Mouse (Mus musculus) CD4-positive, CD25-positive, alpha-beta regulatory T cell, adult 2 months (primary cell): ENCODE results near the gene Gpx4.
"Not testable (repeated sequence)": the region's sequence is repeated elsewhere in the genome, so short reads cannot be mapped to it uniquely, and the experiment has no call there.

ENCODE experiments used
- DNase-seq: peaks from one replicate; pipeline ENCODE4 v3.0.0-alpha.2; 2012; ENCODE audit warnings: low read depth, low spot score

Gene Gpx4

GRCm38 (mm10) chr10:80023758-80024157, 23.2 kb upstream of the Gpx4 start:
- DNase-seq: peak; percentile 77

GRCm38 (mm10) chr10:80024229-80025043, 22.5 kb upstream of the Gpx4 start:
- peak; percentile 89 for DNase-seq

GRCm38 (mm10) chr10:80025044-80025347, 22.0 kb upstream of the Gpx4 start:
- DNase-seq: no peak

GRCm38 (mm10) chr10:80025463-80025862, 21.5 kb upstream of the Gpx4 start:
- DNase-seq: no peak

GRCm38 (mm10) chr10:80025889-80026288, 21.1 kb upstream of the Gpx4 start:
- peak; percentile 76 for DNase-seq

GRCm38 (mm10) chr10:80027681-80028520, 19.1 kb upstream of the Gpx4 start:
- peak; percentile 48 for DNase-seq

GRCm38 (mm10) chr10:80028521-80028846, 18.5 kb upstream of the Gpx4 start:
- no peak for DNase-seq

GRCm38 (mm10) chr10:80030191-80030590, 16.8 kb upstream of the Gpx4 start:
- DNase-seq: no peak

- DNase-seq: no peak
Observed at GRCm38 (mm10) chr10:80030736-80031135, 16.2 kb upstream of the Gpx4 start.

- DNase-seq: peak; percentile 78
Observed at GRCm38 (mm10) chr10:80032799-80033480, 14.0 kb upstream of the Gpx4 start.

- DNase-seq: peak; percentile 58
Observed at GRCm38 (mm10) chr10:80033511-80034391, 13.2 kb upstream of the Gpx4 start.

GRCm38 (mm10) chr10:80035148-80035547, 11.8 kb upstream of the Gpx4 start:
- DNase-seq: no peak

GRCm38 (mm10) chr10:80035686-80036085, 11.3 kb upstream of the Gpx4 start:
- no peak for DNase-seq

GRCm38 (mm10) chr10:80036832-80037231, 10.1 kb upstream of the Gpx4 start:
- DNase-seq: no peak

- peak; percentile 99 for DNase-seq
Observed at GRCm38 (mm10) chr10:80039559-80039979, 7.4 kb upstream of the Gpx4 start, which contains the start of gene Polr2e. Gene Polr2e (minus strand): TSS chr10:80039795.

- DNase-seq: not testable (repeated sequence)
Observed at GRCm38 (mm10) chr10:80041409-80042060, 5.4 kb upstream of the Gpx4 start.

GRCm38 (mm10) chr10:80044087-80044486, 2.9 kb upstream of the Gpx4 start:
- DNase-seq: no peak

GRCm38 (mm10) chr10:80045364-80045763, 1.6 kb upstream of the Gpx4 start:
- not testable (repeated sequence) for DNase-seq

GRCm38 (mm10) chr10:80045766-80046165, 1.2 kb upstream of the Gpx4 start:
- no peak for DNase-seq

- no peak for DNase-seq
Observed at GRCm38 (mm10) chr10:80048396-80048795, 1.4 kb downstream of the Gpx4 start.

- no peak for DNase-seq
Observed at GRCm38 (mm10) chr10:80048834-80049233, 1.9 kb downstream of the Gpx4 start.
